Mouse (Mus musculus) small intestine, adult 2 months (tissue): Measurements from ENCODE around the gene Magee1.

Source experiments
- CTCF ChIP-seq: fragments of 200-500 bp; IDR thresholded peaks from 2 replicates; pipeline ENCODE4 v1.5.1; 2012; ENCODE audit warnings: low read depth, mild to moderate bottlenecking, control low read depth, inconsistent platforms, low read length, moderate library complexity, mixed read lengths; ENCODE audit not compliant: insufficient replicate concordance, insufficient read length; ENCODE audit errors: extremely low read depth
- POLR2A ChIP-seq: fragments of 200-500 bp; IDR thresholded peaks from 2 replicates; pipeline ENCODE4 v1.6.1; 2012; ENCODE audit warnings: low read depth, mild to moderate bottlenecking, control low read depth, inconsistent platforms, low read length, moderate library complexity

- TF ChIP-seq CTCF (no peak), POLR2A (no peak)
These were observed 1.2 kb downstream of the Magee1 start for GRCm38 (mm10) chrX:105121227-105121865.
